Mouse (Mus musculus) mesoderm, embryonic 11.5 days (tissue): ENCODE measurements at regions not wholly inside any gene's neighbourhood (a gene's known extent, or its start where the extent isn't known, plus 50 kb on each side); places are given as distances from the start of the nearest gene placed in this dataset.
A peak's percentile ranks its signal among the peaks of the same experiment; 100 is the strongest.
"Not testable (repeated sequence)": the region's sequence is repeated elsewhere in the genome, so short reads cannot be mapped to it uniquely, and the experiment has no call there.

Experiments used
- DNase-seq: peaks from one replicate; pipeline ENCODE4 v3.0.0-alpha.2; 2012; ENCODE audit warnings: low read depth, low spot score

DNA sequence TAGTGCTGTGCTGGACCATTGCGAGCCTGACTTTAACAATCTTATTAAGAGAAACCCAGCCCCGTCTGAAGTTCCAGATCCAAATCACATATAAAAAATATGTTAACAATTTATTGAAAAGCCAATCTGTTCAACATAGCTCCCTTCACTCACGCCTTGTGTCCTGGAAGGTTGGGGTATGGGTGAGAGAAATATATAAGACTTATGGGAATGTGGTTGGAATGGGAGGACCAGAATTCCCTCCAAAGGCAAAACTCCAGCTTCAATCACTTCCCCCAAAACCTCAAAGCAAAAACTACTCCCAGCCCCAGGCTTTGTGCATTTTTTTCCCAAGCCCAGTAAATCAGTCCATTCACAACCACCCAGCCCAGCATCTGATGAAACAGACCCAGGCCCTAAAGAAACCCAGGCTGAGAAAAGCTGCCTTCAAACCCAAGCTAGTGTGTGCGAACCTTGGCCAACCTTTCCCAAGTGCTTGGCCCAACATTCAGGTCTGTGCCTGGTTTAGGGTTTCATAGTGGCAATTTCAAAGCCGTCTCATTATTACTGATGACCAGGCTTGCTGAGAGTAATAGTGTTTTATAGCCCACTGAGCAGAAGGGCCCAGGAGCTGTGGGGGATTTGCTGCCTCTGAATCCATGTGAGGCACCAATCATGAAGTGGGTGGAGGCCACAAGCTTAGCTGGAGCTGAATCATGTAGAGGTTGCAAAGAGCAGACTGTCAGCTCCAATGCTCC, 517.0 kb downstream of the Bnc2 start:
- no peak for DNase-seq

DNA sequence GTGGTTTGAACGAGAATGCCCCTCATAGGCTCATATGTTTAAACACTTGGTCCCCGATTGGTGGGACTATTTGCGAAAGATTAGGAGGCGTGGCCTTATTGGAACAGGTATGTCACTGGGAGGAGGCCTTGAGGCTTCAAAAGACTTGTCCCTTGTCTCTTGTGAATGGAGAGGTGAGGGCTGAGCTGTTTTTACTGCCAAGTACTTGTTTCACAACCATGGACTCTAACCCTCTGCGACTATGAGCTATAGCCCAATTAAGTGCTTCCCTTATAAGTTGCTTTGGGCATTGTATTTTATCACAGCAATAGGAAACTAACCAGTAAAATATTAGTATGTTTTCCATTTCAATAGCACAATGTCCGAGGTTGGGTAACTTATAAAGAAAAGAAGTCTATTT, 511.7 kb downstream of the Bnc2 start:
- no peak for DNase-seq

DNA sequence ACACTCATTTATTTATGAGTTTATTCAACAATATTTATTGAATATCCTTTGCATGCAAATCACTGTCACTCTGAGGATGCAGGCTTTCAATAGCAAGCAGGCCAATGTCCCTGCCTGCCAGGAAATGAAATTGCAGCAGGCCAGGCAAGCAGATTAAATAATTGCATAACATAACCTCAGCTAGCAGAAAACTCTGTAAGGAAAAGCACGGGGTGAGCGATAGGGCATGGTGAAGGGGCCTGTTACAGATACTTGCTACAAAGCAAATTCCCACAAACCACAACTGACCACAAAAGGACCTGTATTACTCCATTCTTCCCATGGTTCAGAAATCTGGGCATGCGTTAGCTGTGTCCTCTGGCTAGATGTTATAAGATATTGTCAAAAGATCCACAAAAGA, 509.8 kb downstream of the Bnc2 start:
- DNase-seq = no peak

GRCm38 (mm10) chr4:84172841-84173240, 502.2 kb downstream of the Bnc2 start:
- DNase-seq = peak; percentile 71

DNA sequence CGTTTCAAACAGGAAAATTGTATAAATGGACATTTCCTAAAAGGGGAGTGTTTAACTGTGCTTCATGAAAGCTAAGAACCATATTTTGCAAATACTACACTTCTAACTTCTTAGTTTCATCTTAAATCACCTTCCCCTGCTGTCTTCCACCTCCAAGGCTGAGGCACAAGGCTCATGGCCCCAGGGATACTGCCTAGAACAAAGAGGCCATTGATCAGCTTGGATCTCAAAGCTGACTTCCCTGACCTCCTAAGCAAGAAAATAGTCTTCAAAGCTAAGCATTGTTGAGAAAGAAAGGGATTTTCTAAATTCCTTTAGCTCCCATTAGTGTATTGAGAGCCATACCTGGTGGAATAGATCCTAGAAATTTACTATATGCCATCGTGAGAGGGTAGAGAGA, 501.6 kb downstream of the Bnc2 start:
- peak; percentile 56 for DNase-seq

GRCm38 (mm10) chr4:84176457-84176856, 498.6 kb downstream of the Bnc2 start:
- not testable (repeated sequence) for DNase-seq

DNA sequence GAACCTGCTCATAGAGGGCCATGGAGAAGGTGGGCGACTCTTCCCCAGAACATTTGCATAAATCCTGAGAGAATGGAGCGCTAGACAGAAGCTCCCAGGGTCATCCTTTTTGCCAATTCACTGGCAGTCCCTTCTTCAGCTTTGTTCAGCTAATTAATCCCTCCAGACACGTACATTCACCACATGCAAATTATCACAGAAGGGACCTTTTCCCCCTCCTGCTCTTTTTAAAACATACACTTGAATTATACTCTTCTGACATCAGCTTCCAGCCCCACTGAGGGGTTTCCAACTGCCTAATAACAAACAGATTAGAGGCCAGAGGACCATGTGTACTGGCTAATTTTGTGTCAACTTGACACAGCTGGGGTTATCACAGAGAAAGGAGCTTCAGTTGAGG, 497.2 kb downstream of the Bnc2 start:
- DNase-seq = peak; percentile 23

- DNase-seq = no peak
These were observed 490.6 kb downstream of the Bnc2 start for GRCm38 (mm10) chr4:84184436-84184835.

- DNase-seq = no peak
These were observed 490.2 kb downstream of the Bnc2 start for GRCm38 (mm10) chr4:84184844-84185243.

DNA sequence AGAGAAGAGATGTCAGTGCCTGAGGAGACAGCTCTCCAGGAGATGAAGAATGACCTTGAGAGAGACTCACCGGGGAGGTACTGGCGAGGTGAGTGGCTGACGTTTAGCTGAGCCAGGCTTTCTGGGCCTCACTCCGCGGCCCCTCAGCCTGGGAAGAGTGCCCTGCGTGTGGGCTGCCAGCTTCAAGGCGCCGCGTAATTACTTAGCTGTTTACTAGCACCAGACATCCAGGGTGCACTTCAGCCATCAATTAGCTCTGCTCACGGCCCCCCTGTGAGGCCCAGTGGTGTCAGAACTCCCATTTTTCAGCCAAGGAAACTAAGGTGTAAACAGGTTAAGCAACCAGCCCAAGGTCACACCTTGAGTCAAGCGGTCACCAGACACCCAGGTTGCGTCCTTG, 485.8 kb downstream of the Bnc2 start:
- DNase-seq = no peak

GRCm38 (mm10) chr4:84191303-84191702, 483.8 kb downstream of the Bnc2 start:
- DNase-seq = no peak

- DNase-seq = no peak
These were observed 482.8 kb downstream of the Bnc2 start for GRCm38 (mm10) chr4:84192301-84192700.

GRCm38 (mm10) chr4:84196732-84197131, 478.3 kb downstream of the Bnc2 start:
- no peak for DNase-seq

DNA sequence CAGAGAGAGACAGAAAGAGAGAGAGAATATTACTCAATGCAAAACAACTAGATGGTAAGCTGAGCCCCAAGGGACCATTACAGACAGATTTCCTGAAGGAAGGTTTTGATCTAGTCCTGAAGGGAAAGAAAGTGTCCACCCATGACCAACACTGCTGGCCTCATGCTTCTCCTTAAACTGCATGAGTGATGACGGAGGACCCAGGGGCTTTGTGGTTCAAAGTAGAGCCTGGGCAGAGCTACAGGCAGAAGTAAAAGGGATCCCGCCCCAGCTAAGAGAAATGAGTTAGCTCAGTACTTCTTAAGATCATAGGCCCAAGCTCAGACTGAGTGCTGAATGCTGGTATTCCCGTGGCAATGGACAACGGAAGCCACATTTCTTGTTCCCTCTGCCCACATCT, 476.9 kb downstream of the Bnc2 start:
- no peak for DNase-seq

DNA sequence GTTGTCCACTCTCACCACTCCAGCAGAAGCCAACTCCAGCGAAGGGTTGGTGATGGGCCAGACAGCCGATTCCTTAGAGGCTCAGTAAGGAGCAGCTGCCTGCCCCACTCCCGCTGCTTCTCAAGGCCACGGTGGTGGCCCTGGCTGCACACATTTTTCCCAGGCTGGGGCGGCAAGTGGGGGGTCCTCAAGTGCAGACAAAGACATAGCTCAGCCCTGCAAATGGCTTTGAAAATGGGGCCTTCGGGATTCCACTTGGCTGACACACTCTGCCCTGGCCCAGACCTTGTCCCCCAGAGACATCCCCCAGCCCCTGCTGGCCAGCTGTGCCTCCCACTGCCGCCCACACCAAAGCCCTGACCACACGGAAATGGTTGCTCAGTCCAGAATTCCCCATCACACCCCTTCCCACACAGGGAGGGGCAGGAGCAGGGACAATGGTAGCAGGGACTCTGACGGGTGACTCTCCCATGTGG, 475.9 kb downstream of the Bnc2 start:
- DNase-seq = peak; percentile 28

DNA sequence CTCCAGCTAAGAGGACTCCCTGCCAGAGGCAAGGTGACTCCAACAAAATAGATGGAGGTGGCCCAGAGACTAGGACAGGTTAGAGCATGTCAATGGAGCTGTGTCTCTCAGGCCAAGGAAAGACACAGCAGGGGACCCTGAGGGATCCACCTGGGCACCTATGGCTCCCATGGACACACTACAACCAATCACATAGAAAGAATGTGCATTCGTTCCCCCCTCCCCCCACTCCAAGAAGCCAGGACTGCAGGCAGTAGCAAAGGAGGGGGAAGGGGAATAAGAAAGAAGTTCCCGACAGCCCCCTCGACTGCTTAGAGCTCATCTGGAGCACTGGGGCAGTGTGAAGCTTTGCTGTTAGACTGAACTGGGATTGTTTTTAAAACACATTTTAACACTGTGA, 474.1 kb downstream of the Bnc2 start:
- DNase-seq = no peak

DNA sequence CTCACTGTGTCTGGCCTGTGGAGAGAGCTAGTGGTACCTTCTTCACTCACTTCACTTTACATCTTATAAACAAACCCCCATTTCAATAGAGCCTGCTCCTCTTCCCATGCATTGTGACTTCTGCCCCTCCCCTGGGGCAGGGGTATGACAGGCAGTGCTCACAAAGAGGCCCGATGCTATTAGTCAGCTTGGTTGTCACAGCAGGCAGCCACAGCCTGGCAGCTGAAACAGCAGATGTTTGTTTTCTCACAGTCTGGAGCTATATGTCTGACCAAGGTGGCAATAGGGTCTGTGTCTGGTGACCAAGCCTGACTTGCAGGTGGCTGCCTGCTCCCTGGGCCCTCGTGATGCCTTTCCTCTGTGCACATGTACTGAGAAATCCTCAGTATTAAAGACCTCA, 472.8 kb downstream of the Bnc2 start:
- peak; percentile 80 for DNase-seq

DNA sequence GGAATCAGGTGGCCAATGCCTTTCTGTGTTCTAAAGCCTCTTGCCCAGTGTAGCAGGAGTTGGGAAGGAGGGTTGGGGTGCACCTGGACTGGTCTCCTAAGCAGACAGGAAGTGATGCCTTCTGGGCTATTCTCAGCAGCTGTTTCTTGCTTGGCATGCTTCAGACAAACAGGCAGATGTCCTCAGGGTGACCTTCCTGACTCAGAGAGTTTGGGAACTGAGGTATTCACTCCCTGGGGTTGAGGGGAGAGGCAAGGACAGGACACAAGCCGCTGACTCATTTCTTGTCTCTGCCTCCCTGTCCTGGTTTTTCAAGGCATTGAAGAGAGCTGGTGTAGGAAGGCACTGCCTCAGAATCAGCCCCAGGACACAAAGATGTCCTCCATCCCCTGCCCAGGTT, 471.4 kb downstream of the Bnc2 start:
- no peak for DNase-seq

- DNase-seq = no peak
These were observed 470.3 kb downstream of the Bnc2 start for GRCm38 (mm10) chr4:84204777-84205176.

- DNase-seq = no peak
These were observed 466.9 kb downstream of the Bnc2 start for GRCm38 (mm10) chr4:84208175-84208574.

GRCm38 (mm10) chr4:84209538-84209937, 465.5 kb downstream of the Bnc2 start:
- no peak for DNase-seq

GRCm38 (mm10) chr4:84211311-84211875, 463.7 kb downstream of the Bnc2 start:
- no peak for DNase-seq

DNA sequence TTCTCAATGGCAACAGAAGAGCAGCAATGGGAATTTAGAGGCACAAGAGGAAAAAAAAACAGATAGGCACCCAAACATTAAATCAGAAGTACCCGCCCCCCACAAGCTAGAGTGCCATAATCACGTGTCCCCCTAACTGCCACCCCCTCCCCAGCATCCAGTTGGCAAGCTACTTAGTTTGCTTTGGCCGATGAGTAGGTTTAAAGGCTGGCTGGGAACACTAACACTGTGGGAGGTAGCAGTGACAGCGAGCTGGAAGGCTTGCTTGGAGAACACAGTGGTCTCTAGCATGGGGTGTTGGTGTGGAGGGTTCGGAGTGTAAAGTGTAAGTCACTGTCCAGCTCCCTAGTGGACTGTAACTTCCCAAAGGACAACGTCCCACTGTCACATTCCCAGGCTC, 463.1 kb downstream of the Bnc2 start:
- DNase-seq = no peak
